17 mouse cellular contexts compared by ENCODE assay signal in genomic region chr6:96349446-96350025, GRCm38 (mm10).
DNase-seq lines count a peak whose midpoint lies in the region; ATAC-seq lines count a peak whose summit lies in the region.
"Had no signal": no experiment of that assay in that cellular context is flagged by ENCODE, and none has a peak within 500 bp of the region (broad histone marks: within the 10 kb centered on the region; RNA-seq: fewer than 3 reads in every experiment).

No protein-coding gene starts in this region.

- no peak overlapping the region for H3K9ac ChIP-seq in heart, embryonic 16.5 days (ENCODE audit: low read length)
- H3K9ac ChIP-seq: embryonic facial prominence, embryonic 13.5 days; intestine, embryonic 15.5 days; midbrain, embryonic 15.5 days had no signal

- H3K27me3 ChIP-seq in heart, embryonic 16.5 days (ENCODE audit: control insufficient read depth, insufficient read depth, low read length) = no peaks in the 10 kb centered on the region
- H3K27me3 ChIP-seq: embryonic facial prominence, embryonic 13.5 days; intestine, embryonic 15.5 days; midbrain, embryonic 15.5 days had no signal

- 48% methylated on average over 7 of the region's 7 CpGs for WGBS in heart, embryonic 16.5 days

- H3K36me3 ChIP-seq in heart, embryonic 16.5 days (ENCODE audit: control insufficient read depth, insufficient read depth) = no peaks in the 10 kb centered on the region
- H3K36me3 ChIP-seq: embryonic facial prominence, embryonic 13.5 days; hindbrain, embryonic 10.5 days; intestine, embryonic 15.5 days; midbrain, embryonic 15.5 days had no signal

- H3K4me3 ChIP-seq in heart, embryonic 16.5 days (ENCODE audit: low read length) = no peak overlapping the region
- H3K4me3 ChIP-seq: embryonic facial prominence, embryonic 13.5 days; hindbrain, embryonic 10.5 days; intestine, embryonic 15.5 days; midbrain, embryonic 15.5 days had no signal

- no peak for DNase-seq in heart, postnatal 4 days
- DNase-seq in layer of hippocampus, adult 8-10 months (ENCODE audit: low spot score in 2 of 2) = peak; percentile 65 to 81
- DNase-seq in left cerebral cortex, postnatal 14 days (ENCODE audit: low spot score in 2 of 2) = peak; percentile 58 to 77
- peak; percentile 89 for DNase-seq in telencephalon, adult 2 months (ENCODE audit: low read depth, low spot score)
- no peak for DNase-seq in cerebellum, postnatal 36 days
- DNase-seq in lung, postnatal 14 days = no peak
- DNase-seq: adrenal gland, postnatal 14 days; B cell, adult 2 months; heart, adult 18-20 months; kidney, postnatal 25 days; lung, adult 18-20 months had no signal

- H3K4me2 ChIP-seq in heart, embryonic 16.5 days (ENCODE audit: low read depth, low read length) = peak overlapping the region; percentile 12; the same call in 1 of the 2 replicates
- H3K4me2 ChIP-seq: embryonic facial prominence, embryonic 13.5 days; intestine, embryonic 15.5 days; midbrain, embryonic 15.5 days had no signal

- intact Hi-C loops in left cerebral cortex, postnatal 14 days (cut with DNase I) = loop anchor here (10.0 kb wide), 1 partner anchor 255 kb away; no protein-coding TSS in a partner anchor

- H3K9me3 ChIP-seq in heart, embryonic 16.5 days (replicated peaks; ENCODE audit: control insufficient read depth, low read length) = no peaks in the 10 kb centered on the region
- H3K9me3 ChIP-seq: embryonic facial prominence, embryonic 13.5 days; hindbrain, embryonic 10.5 days; intestine, embryonic 15.5 days; midbrain, embryonic 15.5 days had no signal

- H3K4me1 ChIP-seq in heart, embryonic 16.5 days (ENCODE audit: control insufficient read depth, insufficient read depth, low read length) = no peaks in the 10 kb centered on the region
- H3K4me1 ChIP-seq: embryonic facial prominence, embryonic 13.5 days; hindbrain, embryonic 10.5 days; intestine, embryonic 15.5 days; midbrain, embryonic 15.5 days had no signal

- no peak for ATAC-seq in heart, embryonic 16.5 days (replicated peaks; ENCODE audit: extremely low read depth, insufficient read depth, low FRiP score)
- no peak for ATAC-seq in erythroblast, adult 5-6 weeks (replicated peaks; ENCODE audit: low FRiP score, poor library complexity, severe bottlenecking)
- ATAC-seq: intestine, embryonic 15.5 days; midbrain, embryonic 15.5 days had no signal

- H3K27ac ChIP-seq in heart, embryonic 16.5 days (ENCODE audit: low read length) = no peak overlapping the region
- H3K27ac ChIP-seq: embryonic facial prominence, embryonic 13.5 days; hindbrain, embryonic 10.5 days; intestine, embryonic 15.5 days; midbrain, embryonic 15.5 days had no signal

Comparison
In these comparisons a context has a peak if more than half of its experiments do, and no peak if none do; other contexts are left out.
1. DNase-seq: peak in layer of hippocampus, adult 8-10 months (2 of 2), left cerebral cortex, postnatal 14 days (2 of 2) and telencephalon, adult 2 months (single experiment); none in heart, postnatal 4 days (single experiment), cerebellum, postnatal 36 days (0 of 2) and lung, postnatal 14 days (single experiment).